Mouse (Mus musculus): Measurements from ENCODE around the gene Slc25a42. TPM values are rescaled to one million over a fixed set of nuclear protein-coding genes. Genes with fewer than 3 reads are reported as not detected.
"Not testable (repeated sequence)": the region's sequence is repeated elsewhere in the genome, so short reads cannot be mapped to it uniquely, and the experiment has no call there.

The Slc25a42 gene
- polyA plus RNA-seq, 1 experiment from 2014 or later: 5.8 TPM

- peaks cover 3% of the 10 kb centered on the region; the same call in 1 of the 2 replicates for H3K4me1 ChIP-seq
- no peak overlapping the region for H3K27ac ChIP-seq
- H3K27me3 ChIP-seq (ENCODE audit: insufficient read depth, poor library complexity, severe bottlenecking): no peaks in the 10 kb centered on the region
- peaks cover 64% of the 10 kb centered on the region for H3K36me3 ChIP-seq
- DNase-seq (ENCODE audit: low spot score): no peak
- H3K4me3 ChIP-seq: no peak overlapping the region
- no peaks in the 10 kb centered on the region for H3K9me3 ChIP-seq
- 84% methylated on average over 4 of the region's 4 CpGs for WGBS
Observed at GRCm38 (mm10) chr8:70227997-70228396, 15.9 kb upstream of the Slc25a42 start.

DNA sequence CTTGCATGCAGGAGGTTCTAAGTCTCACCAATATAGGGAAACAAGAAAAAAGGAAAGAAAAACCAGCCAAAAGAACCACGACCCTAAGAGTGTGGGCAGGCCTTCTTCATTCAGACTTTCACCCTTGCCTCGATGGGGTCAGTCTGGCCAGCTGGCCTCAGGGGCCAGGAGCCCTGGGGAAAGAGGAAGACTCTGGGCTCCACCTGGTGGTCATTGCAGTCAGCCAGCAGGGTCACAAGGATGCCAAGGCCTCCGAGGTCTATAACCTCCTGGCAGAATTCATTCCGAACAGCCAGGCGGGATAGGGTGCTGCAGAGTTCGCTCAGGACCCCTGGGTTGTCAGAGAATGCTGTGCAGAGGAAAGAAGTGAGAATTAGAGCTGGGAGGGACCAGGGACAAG lies 11.2 kb upstream of the Slc25a42 start:
- Histone ChIP-seq H3K36me3 (peaks cover 54% of the 10 kb centered on the region), H3K27ac (no peak overlapping the region), H3K27me3 (ENCODE audit: insufficient read depth, poor library complexity, severe bottlenecking) (no peaks in the 10 kb centered on the region), H3K4me3 (no peak overlapping the region), H3K9me3 (no peaks in the 10 kb centered on the region), H3K4me1 (peaks cover 10% of the 10 kb centered on the region; the same call in 1 of the 2 replicates)
- peak; percentile 81 for DNase-seq (ENCODE audit: low spot score)
- 52% methylated on average over 6 of the region's 6 CpGs for WGBS

- Histone ChIP-seq H3K27ac (no peak overlapping the region), H3K27me3 (ENCODE audit: insufficient read depth, poor library complexity, severe bottlenecking) (no peaks in the 10 kb centered on the region), H3K4me1 (peaks cover 10% of the 10 kb centered on the region; the same call in 1 of the 2 replicates), H3K36me3 (peaks cover 47% of the 10 kb centered on the region), H3K9me3 (no peaks in the 10 kb centered on the region), H3K4me3 (no peak overlapping the region)
- 89% methylated on average over 12 of the region's 12 CpGs for WGBS
- no peak for DNase-seq (ENCODE audit: low spot score)
Observed at GRCm38 (mm10) chr8:70222041-70222440, 9.9 kb upstream of the Slc25a42 start.

- H3K4me1 ChIP-seq: peaks cover 10% of the 10 kb centered on the region; the same call in 1 of the 2 replicates
- no peaks in the 10 kb centered on the region for H3K27me3 ChIP-seq (ENCODE audit: insufficient read depth, poor library complexity, severe bottlenecking)
- 93% methylated on average over 3 of the region's 3 CpGs for WGBS
- no peak overlapping the region for H3K4me3 ChIP-seq
- DNase-seq (ENCODE audit: low spot score): no peak
- no peaks in the 10 kb centered on the region for H3K9me3 ChIP-seq
- H3K27ac ChIP-seq: no peak overlapping the region
- H3K36me3 ChIP-seq: peaks cover 45% of the 10 kb centered on the region
Observed at GRCm38 (mm10) chr8:70220911-70221310, 8.8 kb upstream of the Slc25a42 start.

- WGBS: 77% methylated on average over 8 of the region's 8 CpGs
- Histone ChIP-seq H3K27ac (no peak overlapping the region), H3K4me1 (peaks cover 10% of the 10 kb centered on the region; the same call in 1 of the 2 replicates)
Observed at GRCm38 (mm10) chr8:70220236-70220840, 8.2 kb upstream of the Slc25a42 start.

GRCm38 (mm10) chr8:70219107-70219684 lies 7.1 kb upstream of the Slc25a42 start:
- 54% methylated on average over 5 of the region's 5 CpGs for WGBS

More at GRCm38 (mm10) chr8:70220236-70220840, 8.2 kb upstream of the Slc25a42 start:
- no peak overlapping the region for H3K4me3 ChIP-seq
- no peak for DNase-seq (ENCODE audit: low spot score)
- peaks cover 40% of the 10 kb centered on the region for H3K36me3 ChIP-seq
- no peaks in the 10 kb centered on the region for H3K9me3 ChIP-seq
- H3K27me3 ChIP-seq (ENCODE audit: insufficient read depth, poor library complexity, severe bottlenecking): no peaks in the 10 kb centered on the region

GRCm38 (mm10) chr8:70217441-70217840 lies 5.3 kb upstream of the Slc25a42 start:
- Histone ChIP-seq H3K4me1 (peaks cover 12% of the 10 kb centered on the region; the same call in 1 of the 2 replicates), H3K9me3 (no peaks in the 10 kb centered on the region), H3K27ac (no peak overlapping the region), H3K4me3 (no peak overlapping the region), H3K36me3 (peaks cover 13% of the 10 kb centered on the region), H3K27me3 (ENCODE audit: insufficient read depth, poor library complexity, severe bottlenecking) (no peaks in the 10 kb centered on the region)
- DNase-seq (ENCODE audit: low spot score): no peak

More at GRCm38 (mm10) chr8:70219107-70219684, 7.1 kb upstream of the Slc25a42 start:
- no peak overlapping the region for H3K4me3 ChIP-seq
- H3K9me3 ChIP-seq: no peaks in the 10 kb centered on the region
- no peak overlapping the region for H3K27ac ChIP-seq
- H3K4me1 ChIP-seq: peaks cover 10% of the 10 kb centered on the region; the same call in 1 of the 2 replicates
- H3K27me3 ChIP-seq (ENCODE audit: insufficient read depth, poor library complexity, severe bottlenecking): no peaks in the 10 kb centered on the region
- DNase-seq (ENCODE audit: low spot score): no peak
- H3K36me3 ChIP-seq: peaks cover 28% of the 10 kb centered on the region

GRCm38 (mm10) chr8:70216566-70216965 lies 4.5 kb upstream of the Slc25a42 start:
- WGBS: 79% methylated on average over 1 of the region's 1 CpGs

DNA sequence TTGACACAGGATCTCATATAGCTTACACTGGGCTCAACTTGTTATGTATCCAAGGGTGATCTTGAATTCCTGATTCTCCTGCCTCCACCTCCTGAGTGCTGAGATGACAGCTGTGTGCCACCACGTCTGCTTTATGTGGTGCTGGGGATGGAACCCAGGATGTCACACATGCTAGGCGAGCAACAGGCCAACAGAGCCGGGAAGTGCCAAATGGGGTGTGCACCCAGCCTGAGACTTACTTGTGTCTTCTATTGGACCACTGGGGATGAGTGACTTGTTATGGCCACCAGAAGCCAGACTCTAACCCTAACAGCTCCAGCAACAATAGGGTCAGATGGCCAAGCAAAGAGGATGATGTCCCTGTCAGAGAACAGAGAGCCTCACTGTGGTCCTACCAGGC lies 4.1 kb upstream of the Slc25a42 start:
- H3K9me3 ChIP-seq; DNase-seq (ENCODE audit: low spot score); H3K27me3 ChIP-seq (ENCODE audit: insufficient read depth, poor library complexity, severe bottlenecking); H3K27ac ChIP-seq; H3K4me3 ChIP-seq; H3K36me3 ChIP-seq: not testable (repeated sequence)
- H3K4me1 ChIP-seq: peaks cover 20% of the 10 kb centered on the region
- WGBS: 56% methylated on average over 3 of the region's 3 CpGs

More at GRCm38 (mm10) chr8:70216566-70216965, 4.5 kb upstream of the Slc25a42 start:
- Histone ChIP-seq H3K4me1 (peaks cover 18% of the 10 kb centered on the region; the same call in 1 of the 2 replicates), H3K4me3 (no peak overlapping the region), H3K9me3 (no peaks in the 10 kb centered on the region), H3K27me3 (ENCODE audit: insufficient read depth, poor library complexity, severe bottlenecking) (no peaks in the 10 kb centered on the region), H3K27ac (no peak overlapping the region), H3K36me3 (peaks cover 4% of the 10 kb centered on the region; the same call in 1 of the 2 replicates)
- no peak for DNase-seq (ENCODE audit: low spot score)

GRCm38 (mm10) chr8:70215092-70215491 lies 3.0 kb upstream of the Slc25a42 start:
- 56% methylated on average over 5 of the region's 5 CpGs for WGBS

DNA sequence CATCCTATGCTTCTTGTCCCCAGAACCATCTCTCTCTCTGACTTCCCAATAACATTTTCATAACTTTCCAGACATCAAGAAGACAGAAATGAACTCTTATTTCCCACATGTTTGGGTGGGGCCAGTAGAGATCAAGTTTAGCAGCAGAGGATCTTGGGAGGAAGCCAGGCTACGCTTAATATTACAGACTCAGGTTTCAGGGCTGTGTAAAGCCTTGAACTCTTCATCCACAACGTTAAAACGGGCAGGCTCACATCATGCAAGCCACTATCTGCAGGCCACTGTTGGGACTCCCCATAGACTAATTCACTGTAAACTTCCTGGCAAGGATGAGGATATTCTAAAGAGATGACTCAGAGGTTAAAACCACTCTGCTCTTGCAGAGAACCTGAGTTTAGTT lies 2.3 kb upstream of the Slc25a42 start:
- Histone ChIP-seq H3K4me1 (peaks cover 20% of the 10 kb centered on the region), H3K27ac (no peak overlapping the region), H3K4me3 (no peak overlapping the region), H3K9me3 (no peaks in the 10 kb centered on the region), H3K27me3 (ENCODE audit: insufficient read depth, poor library complexity, severe bottlenecking) (peaks cover 10% of the 10 kb centered on the region; the same call in 1 of the 2 replicates), H3K36me3 (no peaks in the 10 kb centered on the region)
- WGBS: 67% methylated on average over 3 of the region's 3 CpGs
- no peak for DNase-seq (ENCODE audit: low spot score)

More at GRCm38 (mm10) chr8:70215092-70215491, 3.0 kb upstream of the Slc25a42 start:
- no peak for DNase-seq (ENCODE audit: low spot score)
- Histone ChIP-seq H3K27me3 (ENCODE audit: insufficient read depth, poor library complexity, severe bottlenecking) (peaks cover 10% of the 10 kb centered on the region; the same call in 1 of the 2 replicates), H3K9me3 (no peaks in the 10 kb centered on the region), H3K27ac (no peak overlapping the region), H3K4me3 (no peak overlapping the region), H3K4me1 (peaks cover 23% of the 10 kb centered on the region), H3K36me3 (no peaks in the 10 kb centered on the region)

- H3K4me1 ChIP-seq: peaks cover 17% of the 10 kb centered on the region
- no peaks in the 10 kb centered on the region for H3K9me3 ChIP-seq
- H3K36me3 ChIP-seq: no peaks in the 10 kb centered on the region
- peak; percentile 81 for DNase-seq (ENCODE audit: low spot score)
- H3K27me3 ChIP-seq (ENCODE audit: insufficient read depth, poor library complexity, severe bottlenecking): peaks cover 10% of the 10 kb centered on the region; the same call in 1 of the 2 replicates
- 3% methylated on average over 31 of the region's 31 CpGs for WGBS
- H3K27ac ChIP-seq: peak overlapping the region; percentile 83
- peak overlapping the region; percentile 78 for H3K4me3 ChIP-seq
Observed at GRCm38 (mm10) chr8:70211726-70212111, 386 bp downstream of the Slc25a42 start.

DNA sequence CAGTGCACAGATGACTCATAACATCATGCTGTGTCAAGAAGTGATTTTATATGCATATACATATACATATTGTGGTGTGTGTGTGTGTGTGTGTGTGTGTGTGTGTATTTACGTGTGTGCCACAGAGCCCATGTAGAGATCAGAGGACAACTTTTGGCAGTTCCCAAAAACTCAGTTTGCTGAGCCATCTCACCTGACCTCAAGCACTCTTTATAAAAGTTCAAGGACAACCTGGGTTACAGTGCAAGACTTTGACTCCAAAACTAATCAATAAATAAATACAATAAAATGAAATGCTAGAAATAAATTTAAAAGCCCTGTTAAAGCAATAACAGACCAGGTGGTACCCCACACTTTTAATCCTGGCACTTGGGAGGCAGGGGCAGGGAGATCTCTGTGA lies 830 bp downstream of the Slc25a42 start:
- peak overlapping the region; percentile 78 for H3K4me3 ChIP-seq
- WGBS: 86% methylated on average over 1 of the region's 1 CpGs
- peak overlapping the region; percentile 83; the same call in 1 of the 2 replicates for H3K27ac ChIP-seq

More for the DNA sequence above, 830 bp downstream of the Slc25a42 start:
- Histone ChIP-seq H3K27me3 (ENCODE audit: insufficient read depth, poor library complexity, severe bottlenecking) (peaks cover 10% of the 10 kb centered on the region; the same call in 1 of the 2 replicates), H3K9me3 (no peaks in the 10 kb centered on the region), H3K36me3 (no peaks in the 10 kb centered on the region), H3K4me1 (peaks cover 17% of the 10 kb centered on the region)
- DNase-seq (ENCODE audit: low spot score): no peak
